Mouse (Mus musculus) intestine, embryonic 14.5 days (tissue): ENCODE data around the gene Bcar3. TPM values are rescaled to one million over a fixed set of nuclear protein-coding genes. Genes with fewer than 3 reads are reported as not detected.

ENCODE experiments used
- ATAC-seq: fragments of 200-750 bp; cut with Nextera tagmentation; replicated peaks from 2 replicates; pipeline ENCODE4 v1.8.0; 2017; ENCODE audit warnings: low read depth, moderate number of reproducible peaks, moderate TSS enrichment, moderate library complexity; ENCODE audit not compliant: low FRiP score, low TSS enrichment
- DNase-seq: peaks from one replicate; pipeline ENCODE4 v3.0.0-alpha.2; 2018; ENCODE audit warnings: low spot score
- H3K27ac ChIP-seq: fragments of 300-500 bp; sonication (generic); 2 replicates; pipeline ENCODE4 v1.5.1; 2014; ENCODE audit warnings: low read depth, mild to moderate bottlenecking, control low read depth
- H3K27me3 ChIP-seq: fragments of 300-500 bp; sonication (generic); replicated peaks from 2 replicates; pipeline ENCODE4 v1.6.1; 2014; ENCODE audit warnings: low read length, control low read depth; ENCODE audit not compliant: control insufficient read depth, insufficient read depth
- H3K36me3 ChIP-seq: fragments of 300-500 bp; sonication (generic); 2 replicates; pipeline ENCODE4 v1.6.1; 2014; ENCODE audit warnings: low read length, control low read depth; ENCODE audit not compliant: control insufficient read depth, insufficient read depth
- H3K4me1 ChIP-seq: fragments of 300-500 bp; sonication (generic); replicated peaks from 2 replicates; pipeline ENCODE4 v1.6.1; 2014; ENCODE audit warnings: low read length, control low read depth, mixed read lengths; ENCODE audit not compliant: control insufficient read depth, insufficient read depth
- H3K4me2 ChIP-seq: fragments of 300-500 bp; sonication (generic); 2 replicates; pipeline ENCODE4 v1.6.1; 2014; ENCODE audit warnings: low read length
- H3K4me3 ChIP-seq: fragments of 300-500 bp; sonication (generic); 2 replicates; pipeline ENCODE4 v1.5.1; 2014; ENCODE audit warnings: low read depth, low read length, control low read depth, mixed read lengths
- H3K9ac ChIP-seq: fragments of 300-500 bp; sonication (generic); 2 replicates; pipeline ENCODE4 v1.6.1; 2014; ENCODE audit warnings: mild to moderate bottlenecking, low read length
- H3K9me3 ChIP-seq: fragments of 300-500 bp; sonication (generic); 2 replicates; pipeline ENCODE4 v1.6.1; 2016; ENCODE audit warnings: low read length, control low read depth; ENCODE audit not compliant: control insufficient read depth
- WGBS: fragments of 180-500 bp; shearing (Covaris S2); extraction: QIAGEN DNeasy Blood & Tissue Kit; methylation state at CpG from one replicate; pipeline ENCODE4 v1.1.7; 2014; 5-methylcytosine and 5-hydroxymethylcytosine counted together
- polyA plus RNA-seq: library from polyadenylated mRNA; unstranded; fragments of >200 nt; fragmentation: Nextera tagmentation; extraction: Ambion mirVana; gene quantifications from 2 replicates; pipeline ENCODE4 v1.2.1, GENCODE M21; 2014

Bcar3 gene
- polyA plus RNA-seq, 1 experiment from 2014 or later = 24.0 TPM

DNA sequence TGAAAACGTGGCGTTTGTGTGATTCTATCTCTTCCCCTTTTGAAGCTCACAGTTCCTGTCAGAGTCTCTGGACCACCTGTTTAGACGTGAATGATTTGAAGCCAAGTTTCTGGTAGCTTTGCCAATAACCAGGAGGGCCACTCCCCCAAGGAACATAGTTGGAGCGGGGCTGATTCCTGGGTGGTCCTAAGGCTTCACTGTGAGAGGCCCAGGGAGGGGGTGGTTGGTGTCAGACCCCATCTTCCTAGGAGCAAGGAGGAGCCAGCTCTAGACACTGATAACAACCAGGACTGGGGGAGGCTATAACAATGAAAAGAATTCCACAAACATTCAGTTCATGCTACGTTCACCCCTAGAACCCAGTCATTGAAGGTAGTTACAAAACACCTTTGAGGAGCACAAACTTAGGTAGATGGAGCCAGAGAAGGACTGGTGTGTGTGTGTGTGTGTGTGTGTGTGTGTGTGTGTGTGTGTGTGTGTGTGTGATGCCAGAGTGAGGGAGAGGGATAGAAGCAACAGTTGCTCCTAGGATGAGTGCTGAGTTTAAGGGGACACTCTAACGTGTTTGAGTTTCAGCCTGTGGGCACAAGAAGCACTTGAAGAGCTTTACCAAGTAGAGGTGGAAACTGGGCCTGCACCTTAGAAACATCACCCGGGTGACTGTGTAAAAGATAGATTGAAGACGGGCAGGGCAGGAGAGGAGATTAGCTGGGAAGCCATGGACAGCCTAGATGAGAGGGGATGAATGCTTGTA is 111.4 kb downstream of the Bcar3 start:
- Histone ChIP-seq H3K4me1 (peaks cover 28% of the 10 kb centered on the region; the same call in 1 of the 2 replicates), H3K27ac (peak overlapping the region; percentile 33), H3K27me3 (no peaks in the 10 kb centered on the region), H3K9ac (no peak overlapping the region), H3K4me2 (no peak overlapping the region), H3K9me3 (no peaks in the 10 kb centered on the region), H3K36me3 (no peaks in the 10 kb centered on the region), H3K4me3 (no peak overlapping the region)
- peak; percentile 36; the same call in 1 of the 2 replicates for ATAC-seq
- DNase-seq = peak; percentile 61
- WGBS = 36% methylated on average over 8 of the region's 8 CpGs

DNA sequence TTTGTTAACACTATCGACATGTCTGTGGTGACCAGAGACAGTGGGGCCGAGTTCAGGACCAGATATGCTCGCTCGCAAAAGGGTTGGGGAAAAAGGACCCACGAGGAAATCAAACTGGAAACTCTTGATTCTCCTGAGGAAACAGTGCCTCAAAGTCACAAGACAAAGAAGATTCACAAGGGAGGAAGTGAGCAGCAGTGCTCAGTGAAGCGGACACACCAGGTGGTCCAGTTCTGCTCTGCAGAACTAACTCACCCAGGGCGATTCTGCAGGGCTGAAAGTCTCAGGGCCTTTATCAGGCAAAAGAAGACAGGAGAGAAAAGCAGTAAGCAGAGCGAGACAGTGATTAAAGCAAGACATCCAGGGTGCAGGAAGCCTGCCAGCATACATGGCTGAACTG is 112.5 kb downstream of the Bcar3 start:
- Histone ChIP-seq H3K4me1 (peaks cover 28% of the 10 kb centered on the region; the same call in 1 of the 2 replicates), H3K9ac (no peak overlapping the region), H3K4me3 (no peak overlapping the region), H3K9me3 (no peaks in the 10 kb centered on the region), H3K27ac (peak overlapping the region; percentile 18; the same call in 1 of the 2 replicates), H3K27me3 (no peaks in the 10 kb centered on the region), H3K36me3 (no peaks in the 10 kb centered on the region), H3K4me2 (no peak overlapping the region)
- ATAC-seq (no peak), DNase-seq (no peak)
- 56% methylated on average over 8 of the region's 8 CpGs for WGBS

DNA sequence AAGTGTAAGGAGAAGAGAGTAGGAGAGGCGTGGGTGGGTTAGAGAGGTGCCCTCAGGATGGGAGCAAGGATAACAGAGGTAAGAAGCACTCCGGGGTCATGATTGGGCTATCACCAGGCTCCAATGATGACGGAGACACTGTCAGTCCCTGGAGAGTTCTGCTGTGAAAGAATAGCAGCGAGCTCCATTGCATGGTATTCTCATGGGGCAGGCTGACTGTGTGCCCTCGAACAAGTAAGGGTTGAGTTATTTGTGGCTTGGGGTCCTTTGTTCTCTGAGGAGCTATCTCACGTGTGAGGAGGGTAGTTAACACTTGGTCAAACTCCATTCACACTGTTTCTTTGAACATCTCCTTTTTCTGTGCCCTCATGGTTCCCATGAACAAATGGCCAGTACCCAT is 113.8 kb downstream of the Bcar3 start:
- WGBS = 85% methylated on average over 6 of the region's 6 CpGs

DNA sequence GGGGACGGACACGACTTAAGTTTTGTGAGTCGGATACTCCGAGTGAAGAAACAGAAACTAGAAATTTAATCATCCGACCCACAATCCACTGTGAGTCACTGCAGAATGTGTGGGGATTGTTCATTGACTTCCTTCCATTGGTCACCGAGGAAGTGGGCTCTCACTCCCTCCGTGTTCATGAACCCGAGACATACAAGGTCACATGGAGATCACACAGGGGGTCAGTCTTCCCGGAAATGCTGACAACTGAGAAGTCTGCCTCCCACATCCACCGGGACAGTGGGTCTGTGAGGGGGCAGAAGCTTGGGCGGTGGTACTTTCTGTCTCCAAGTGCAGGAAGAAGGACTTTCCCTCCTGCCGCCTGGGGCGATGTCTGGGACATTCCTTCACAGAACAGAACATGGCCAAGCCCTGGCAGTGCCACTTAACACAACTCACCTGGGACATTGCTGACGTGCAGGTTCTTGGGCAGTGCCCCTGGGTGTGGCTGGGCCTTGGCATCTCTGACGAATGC is 114.9 kb downstream of the Bcar3 start:
- H3K27ac ChIP-seq = no peak overlapping the region
- no peak for DNase-seq

More for the DNA sequence above, 113.8 kb downstream of the Bcar3 start:
- no peak for DNase-seq
- no peak overlapping the region for H3K4me2 ChIP-seq
- no peak overlapping the region for H3K4me3 ChIP-seq
- no peak overlapping the region for H3K9ac ChIP-seq
- H3K27me3 ChIP-seq = no peaks in the 10 kb centered on the region
- H3K9me3 ChIP-seq = no peaks in the 10 kb centered on the region
- H3K27ac ChIP-seq = no peak overlapping the region
- no peak for ATAC-seq
- H3K4me1 ChIP-seq = peaks cover 17% of the 10 kb centered on the region; the same call in 1 of the 2 replicates
- H3K36me3 ChIP-seq = no peaks in the 10 kb centered on the region

DNA sequence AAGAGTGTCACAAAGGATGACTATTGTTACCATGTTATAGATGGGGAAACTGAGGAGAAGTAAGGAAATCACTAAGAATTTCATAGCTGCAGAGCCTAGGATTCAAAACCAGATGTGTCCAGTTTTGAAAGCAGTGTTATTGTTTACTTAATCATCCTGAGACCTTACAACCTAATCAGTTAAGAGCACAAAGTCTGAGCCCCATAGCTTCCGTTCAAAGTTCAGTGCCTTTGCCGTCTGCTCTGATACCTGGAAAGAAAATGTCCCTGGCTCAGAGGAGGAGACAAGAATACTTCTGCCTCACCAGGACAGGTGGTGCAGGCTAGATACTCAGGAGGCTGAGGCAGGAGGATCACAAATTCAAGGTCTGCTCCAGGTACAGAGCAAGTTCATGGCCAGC is 117.7 kb downstream of the Bcar3 start:
- H3K4me3 ChIP-seq = no peak overlapping the region
- WGBS = 61% methylated on average over 2 of the region's 2 CpGs
- H3K27me3 ChIP-seq = no peaks in the 10 kb centered on the region
- no peak overlapping the region for H3K27ac ChIP-seq
- ATAC-seq (no peak), DNase-seq (no peak)
- H3K9me3 ChIP-seq = no peaks in the 10 kb centered on the region
- H3K4me1 ChIP-seq = peaks cover 16% of the 10 kb centered on the region
- H3K36me3 ChIP-seq = no peaks in the 10 kb centered on the region
- H3K9ac ChIP-seq = no peak overlapping the region
- H3K4me2 ChIP-seq = no peak overlapping the region

More for the DNA sequence above, 114.9 kb downstream of the Bcar3 start:
- no peak overlapping the region for H3K9ac ChIP-seq
- peaks cover 16% of the 10 kb centered on the region; the same call in 1 of the 2 replicates for H3K4me1 ChIP-seq
- H3K27me3 ChIP-seq = no peaks in the 10 kb centered on the region
- no peaks in the 10 kb centered on the region for H3K9me3 ChIP-seq
- no peaks in the 10 kb centered on the region for H3K36me3 ChIP-seq
- ATAC-seq = no peak
- no peak overlapping the region for H3K4me2 ChIP-seq
- 75% methylated on average over 15 of the region's 15 CpGs for WGBS
- no peak overlapping the region for H3K4me3 ChIP-seq

DNA sequence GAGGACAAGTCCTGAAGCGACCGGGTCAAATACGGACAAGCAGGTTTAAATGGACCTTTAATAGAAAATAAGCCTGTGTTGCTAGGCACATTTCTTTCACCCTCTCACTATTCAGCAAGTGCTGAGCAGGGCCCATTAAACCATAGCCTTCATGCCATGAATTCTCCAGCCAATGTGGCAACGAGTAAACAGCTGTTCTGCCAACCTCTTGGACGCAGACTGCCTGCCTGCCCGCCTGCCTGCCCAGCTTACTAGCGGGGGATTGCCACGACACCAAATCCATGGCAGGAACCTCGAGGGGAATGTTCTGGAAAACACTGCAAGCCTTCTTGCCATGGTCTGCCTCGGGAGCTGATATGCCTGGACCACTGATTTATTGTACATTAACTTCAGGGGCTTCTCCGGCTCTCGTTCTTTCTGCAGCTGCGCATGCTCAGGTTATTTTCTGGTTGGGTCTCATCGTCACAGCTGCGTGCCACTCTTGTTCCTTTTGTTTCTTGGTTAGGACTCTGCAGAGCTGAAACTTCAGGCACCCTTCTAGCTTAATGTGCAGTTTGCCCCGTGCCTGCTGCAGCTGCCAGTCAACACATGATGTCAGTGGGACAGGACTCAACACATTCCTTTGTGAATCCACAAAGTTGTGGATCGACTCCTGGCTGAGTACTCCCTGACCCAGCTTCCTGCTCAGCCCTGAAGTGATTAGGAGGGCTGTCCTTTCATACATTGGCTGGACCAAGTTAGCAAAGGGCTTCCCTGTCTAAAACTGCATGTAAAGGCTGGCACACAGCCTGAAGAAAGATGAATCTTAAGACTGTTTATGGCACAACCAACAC is 120.0 kb downstream of the Bcar3 start:
- ATAC-seq (no peak; the same call in 1 of the 2 replicates), DNase-seq (no peak)
- peaks cover 13% of the 10 kb centered on the region for H3K4me1 ChIP-seq
- H3K4me2 ChIP-seq = peak overlapping the region; percentile 37
- H3K4me3 ChIP-seq = no peak overlapping the region
- H3K27me3 ChIP-seq = no peaks in the 10 kb centered on the region
- H3K27ac ChIP-seq = no peak overlapping the region
- H3K9me3 ChIP-seq = no peaks in the 10 kb centered on the region
- no peaks in the 10 kb centered on the region for H3K36me3 ChIP-seq
- H3K9ac ChIP-seq = 0 out of 2 replicates have a peak overlapping the region, but pooled peaks have one; percentile 7
- WGBS = 22% methylated on average over 17 of the region's 17 CpGs

DNA sequence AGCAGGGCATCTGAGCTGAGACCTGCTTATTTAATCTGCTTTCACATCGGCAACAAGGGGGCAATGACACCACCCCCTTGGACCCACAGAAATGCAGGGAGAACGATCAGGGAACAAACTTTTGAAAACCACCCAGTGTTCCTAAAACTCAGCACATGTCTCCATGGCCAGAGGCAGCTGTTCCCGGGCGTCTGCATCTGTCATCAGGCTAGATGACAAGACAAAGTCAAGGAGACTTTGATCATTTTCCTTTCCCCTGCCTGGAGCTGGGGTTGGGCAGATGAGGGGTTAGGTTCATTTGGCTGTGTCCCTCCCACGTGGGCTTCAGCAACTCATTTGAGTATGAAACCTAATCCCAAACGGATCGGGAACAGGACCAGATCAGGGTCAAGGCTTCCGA is 120.9 kb downstream of the Bcar3 start:
- Histone ChIP-seq H3K4me2 (no peak overlapping the region), H3K9me3 (no peaks in the 10 kb centered on the region), H3K4me1 (peaks cover 13% of the 10 kb centered on the region), H3K36me3 (no peaks in the 10 kb centered on the region), H3K27me3 (no peaks in the 10 kb centered on the region), H3K27ac (no peak overlapping the region), H3K4me3 (no peak overlapping the region), H3K9ac (no peak overlapping the region)
- 57% methylated on average over 8 of the region's 8 CpGs for WGBS
- ATAC-seq = no peak
- DNase-seq = no peak

DNA sequence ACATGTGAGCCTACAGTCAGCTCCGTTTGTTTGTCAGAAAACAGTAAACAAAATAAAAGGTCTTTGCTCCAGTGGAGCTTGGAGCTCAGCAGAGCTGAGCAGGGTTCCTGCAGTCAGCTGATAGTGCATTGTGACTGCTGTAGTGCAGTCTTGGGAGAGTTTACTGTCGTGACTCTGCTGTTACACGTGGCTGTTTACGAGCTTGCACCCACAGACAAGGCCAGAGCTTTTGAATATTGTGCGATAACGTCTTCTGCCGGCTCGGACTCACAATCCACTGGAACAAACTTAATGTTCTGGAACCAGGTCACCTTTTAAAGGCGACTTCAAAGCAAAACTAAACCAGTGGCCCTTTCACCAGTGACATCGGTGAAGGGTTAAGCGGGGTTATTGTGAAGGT is 123.5 kb downstream of the Bcar3 start:
- H3K4me3 ChIP-seq = no peak overlapping the region
- ATAC-seq = no peak
- H3K4me2 ChIP-seq = no peak overlapping the region
- no peak overlapping the region for H3K27ac ChIP-seq
- peaks cover 19% of the 10 kb centered on the region for H3K4me1 ChIP-seq
- H3K9me3 ChIP-seq = no peaks in the 10 kb centered on the region
- WGBS = 61% methylated on average over 11 of the region's 11 CpGs
- no peak for DNase-seq
- H3K36me3 ChIP-seq = no peaks in the 10 kb centered on the region
- H3K9ac ChIP-seq = no peak overlapping the region
- H3K27me3 ChIP-seq = no peaks in the 10 kb centered on the region
